Mouse (Mus musculus) adrenal gland, postnatal 4 days (tissue): ENCODE measurements around the gene Yeats2. TPM values are rescaled to one million over a fixed set of nuclear protein-coding genes. Genes with fewer than 3 reads are reported as not detected.

Experiments used
- DNase-seq, 2 experiments: peaks; one replicate each; pipeline ENCODE4 v3.0.0; 2021 to 2022; ENCODE audit warnings: low spot score in 2 of 2, mixed read lengths in 2 of 2
- total RNA-seq, 2 experiments: library from RNA; stranded (reverse); gene quantifications; 2 replicates each; pipeline ENCODE4 v1.2.3; 2021

Yeats2 gene
- total RNA-seq, 2 experiments from 2014 or later = 55.6 to 66.3 TPM

- no peak for DNase-seq
Measured at GRCm38 (mm10) chr16:20272994-20273393, 132.1 kb downstream of the Yeats2 start.

GRCm38 (mm10) chr16:20279395-20279794, 138.5 kb downstream of the Yeats2 start:
- no peak for DNase-seq

GRCm38 (mm10) chr16:20280238-20280637, 139.4 kb downstream of the Yeats2 start:
- DNase-seq = no peak

Other genes with a start within 250 kb of the Yeats2 start
- 1 to 10 TPM; 7.9 to 8.5 TPM for gene Klhl6, start 158.0 kb upstream of the Yeats2 start, total RNA-seq
- gene Klhl24, start 43.5 kb upstream of the Yeats2 start, total RNA-seq = 100 to 1,000 TPM in 1 of 2 experiments, 10 to 100 TPM in 1; 92.6 to 102 TPM
- 1 to 10 TPM; 5.5 to 6.9 TPM for gene Map6d1, start 100.3 kb downstream of the Yeats2 start, total RNA-seq
- 100 to 1,000 TPM; 136 to 142 TPM for gene Parl, start 161.3 kb downstream of the Yeats2 start, total RNA-seq
- under 1 TPM in 1 of 2 experiments, not detected in 1; 0.17 TPM for gene Cyp2ab1, start 184.3 kb downstream of the Yeats2 start, total RNA-seq